Mouse (Mus musculus): ENCODE measurements around the gene Fndc9. TPM values are rescaled to one million over a fixed set of nuclear protein-coding genes. Genes with fewer than 3 reads are reported as not detected.

The Fndc9 gene
- polyA plus RNA-seq, 1 experiment = 0.68 TPM

- DNase-seq (ENCODE audit: extremely low spot score in 1 of 2, low spot score in 1 of 2) = no peak
Measured at GRCm38 (mm10) chr11:46272058-46272681, 36.8 kb downstream of the Fndc9 start.

- DNase-seq (ENCODE audit: extremely low spot score in 1 of 2, low spot score in 1 of 2) = no peak
Measured at GRCm38 (mm10) chr11:46273969-46274368, 38.6 kb downstream of the Fndc9 start.

- DNase-seq (ENCODE audit: extremely low spot score in 1 of 2, low spot score in 1 of 2) = peak; percentile 68 to 86
Measured at GRCm38 (mm10) chr11:46275302-46275701, 40.0 kb downstream of the Fndc9 start.

- DNase-seq (ENCODE audit: extremely low spot score in 1 of 2, low spot score in 1 of 2) = no peak
Measured at GRCm38 (mm10) chr11:46276168-46276567, 40.8 kb downstream of the Fndc9 start.

- DNase-seq (ENCODE audit: extremely low spot score in 1 of 2, low spot score in 1 of 2) = no peak
Measured at GRCm38 (mm10) chr11:46276778-46277177, 41.4 kb downstream of the Fndc9 start.

- no peak for DNase-seq (ENCODE audit: extremely low spot score in 1 of 2, low spot score in 1 of 2)
Measured at GRCm38 (mm10) chr11:46278140-46278539, 42.8 kb downstream of the Fndc9 start.

GRCm38 (mm10) chr11:46278709-46279108, 43.4 kb downstream of the Fndc9 start:
- no peak for DNase-seq (ENCODE audit: extremely low spot score in 1 of 2, low spot score in 1 of 2)

- DNase-seq (ENCODE audit: extremely low spot score in 1 of 2, low spot score in 1 of 2) = no peak
Measured at GRCm38 (mm10) chr11:46282612-46283011, 47.3 kb downstream of the Fndc9 start.

GRCm38 (mm10) chr11:46283800-46284199, 48.5 kb downstream of the Fndc9 start:
- DNase-seq (ENCODE audit: extremely low spot score in 1 of 2, low spot score in 1 of 2) = peak in 1 of 2 experiments; percentile 52

GRCm38 (mm10) chr11:46286803-46287202, 51.5 kb downstream of the Fndc9 start:
- DNase-seq (ENCODE audit: extremely low spot score in 1 of 2, low spot score in 1 of 2) = no peak

GRCm38 (mm10) chr11:46288091-46288490, 52.8 kb downstream of the Fndc9 start:
- no peak for DNase-seq (ENCODE audit: extremely low spot score in 1 of 2, low spot score in 1 of 2)

GRCm38 (mm10) chr11:46289022-46289421, 53.7 kb downstream of the Fndc9 start:
- no peak for DNase-seq (ENCODE audit: extremely low spot score in 1 of 2, low spot score in 1 of 2)

Other genes with a start within 250 kb of the Fndc9 start
- gene Gm12166, start 183.2 kb upstream of the Fndc9 start, polyA plus RNA-seq (2012; rRNA removed) = 6.2 and 8.3 TPM in 2 replicates
- gene Adam19, start 179.5 kb upstream of the Fndc9 start, polyA plus RNA-seq (2012; rRNA removed) = 9.1 and 10.0 TPM in 2 replicates
- 2.7 TPM in 2 replicates for gene Nipal4, start 69.0 kb upstream of the Fndc9 start, polyA plus RNA-seq (2012; rRNA removed)
- 211 and 223 TPM in 2 replicates for gene Cyfip2, start 77.3 kb downstream of the Fndc9 start, polyA plus RNA-seq (2012; rRNA removed)
- 0.20 and 0.36 TPM in 2 replicates for gene Itk, start 154.0 kb downstream of the Fndc9 start, polyA plus RNA-seq (2012; rRNA removed)
- gene Fam71b, start 161.0 kb downstream of the Fndc9 start, polyA plus RNA-seq (2012; rRNA removed) = not detected in 2 replicates
- 31.8 and 32.2 TPM in 2 replicates for gene Med7, start 201.4 kb downstream of the Fndc9 start, polyA plus RNA-seq (2012; rRNA removed)
- gene Havcr2, start 219.4 kb downstream of the Fndc9 start, polyA plus RNA-seq (2012; rRNA removed) = 1.6 and 2.0 TPM in 2 replicates